Mouse (Mus musculus) lung, postnatal 14 days (tissue): ENCODE measurements around the gene Dclk1.

ENCODE experiments used
- DNase-seq: peaks from one replicate; pipeline ENCODE4 v3.0.0; 2021

The Dclk1 gene

DNA sequence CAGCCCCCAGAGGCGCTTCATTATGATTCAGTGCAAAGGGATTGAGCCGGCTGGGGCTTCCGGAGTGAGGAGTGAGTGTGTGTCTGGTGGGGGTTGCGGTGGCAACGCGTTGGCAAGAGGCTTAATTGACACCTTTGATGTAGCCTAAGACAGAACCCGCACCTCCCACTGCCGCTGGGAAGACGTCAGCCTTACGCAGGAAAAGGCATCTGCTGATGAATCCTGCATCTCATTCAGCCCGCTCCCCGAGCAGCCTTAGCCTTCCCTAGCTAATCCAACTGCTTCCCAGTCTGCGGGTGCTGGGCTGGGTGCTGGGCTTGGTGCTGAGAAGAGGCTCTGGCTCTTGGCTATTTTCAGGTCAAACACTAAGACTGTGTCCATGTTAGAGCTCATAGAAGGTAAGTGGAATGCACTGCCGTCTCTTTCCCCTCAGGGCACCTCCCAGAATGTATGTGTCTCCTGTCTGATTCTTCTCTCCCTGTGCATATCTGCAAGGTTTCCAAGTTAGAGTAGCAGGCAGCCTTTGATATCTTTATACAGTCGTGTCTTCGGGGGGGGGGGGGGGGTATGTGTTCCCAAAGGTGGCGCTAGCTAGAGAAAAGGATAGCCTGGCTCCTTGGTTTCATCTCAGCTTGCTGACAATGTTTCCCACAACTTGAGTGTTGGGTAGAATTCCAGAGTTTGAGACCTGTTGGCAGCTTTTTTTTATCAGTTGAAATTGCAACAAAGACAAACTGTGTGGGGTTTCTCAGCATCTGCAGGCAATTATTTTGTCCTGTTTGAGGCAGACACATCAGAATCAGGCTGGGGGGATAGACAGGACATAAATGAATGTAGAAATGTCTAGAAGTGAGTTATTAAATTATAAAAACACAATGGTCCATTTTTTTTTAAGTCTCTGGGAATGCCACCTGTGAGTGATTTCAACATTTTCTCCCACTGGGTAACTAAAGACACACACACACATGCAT, 219.8 kb downstream of the Dclk1 start:
- no peak for DNase-seq

DNA sequence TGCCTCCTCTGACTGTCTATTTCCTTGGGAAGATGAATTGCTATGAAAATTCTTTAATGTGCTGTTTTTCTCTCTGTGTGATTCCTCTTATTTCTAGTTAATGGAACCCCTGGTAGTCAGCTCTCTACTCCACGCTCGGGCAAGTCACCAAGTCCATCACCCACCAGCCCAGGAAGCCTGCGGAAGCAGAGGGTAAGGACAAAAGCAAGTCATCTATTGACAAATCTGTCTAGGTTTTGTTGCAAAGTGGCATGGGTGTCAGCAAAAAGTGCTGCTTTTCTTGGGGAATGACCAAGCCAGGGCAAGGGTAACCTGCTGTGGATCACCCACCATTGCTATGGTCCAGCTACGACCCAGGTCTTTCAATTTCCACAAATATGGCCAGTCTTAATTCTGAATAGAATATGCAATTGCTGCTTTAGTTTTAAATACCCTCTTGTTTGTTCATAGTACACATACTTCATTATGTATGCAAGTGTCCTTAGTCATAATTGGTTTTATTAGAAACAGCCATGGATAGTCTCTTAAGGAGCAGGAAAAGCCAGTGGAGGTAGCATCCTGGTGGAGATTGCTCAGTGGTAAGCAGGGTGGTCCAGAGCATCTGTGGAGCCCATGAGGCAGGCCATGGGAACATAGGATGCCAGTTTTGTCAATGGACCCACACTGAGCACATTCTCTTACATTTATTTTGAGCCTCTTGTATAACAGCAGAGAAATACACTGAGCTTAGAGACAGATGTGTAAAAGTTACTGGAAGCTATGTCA, 220.9 kb downstream of the Dclk1 start:
- DNase-seq = no peak

DNA sequence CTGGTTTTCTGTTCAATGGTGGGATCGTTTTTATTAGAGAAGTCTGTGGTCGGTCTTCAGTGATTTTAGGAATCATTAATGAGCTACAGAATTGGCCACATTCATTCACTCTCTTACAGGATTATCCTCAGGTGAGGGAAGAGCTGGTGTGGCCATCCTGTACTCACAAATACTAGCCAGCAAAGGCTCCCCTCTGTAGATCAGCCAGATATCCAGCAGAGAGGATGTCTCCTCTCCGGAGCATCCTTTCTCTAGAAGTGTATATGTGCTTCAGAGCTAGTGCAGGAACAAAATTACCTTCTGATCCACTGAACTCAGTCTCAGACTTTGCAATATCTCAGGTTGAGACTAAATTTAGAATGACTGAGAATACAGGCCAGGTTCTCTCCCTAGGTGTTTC, 222.1 kb downstream of the Dclk1 start:
- DNase-seq = no peak

DNA sequence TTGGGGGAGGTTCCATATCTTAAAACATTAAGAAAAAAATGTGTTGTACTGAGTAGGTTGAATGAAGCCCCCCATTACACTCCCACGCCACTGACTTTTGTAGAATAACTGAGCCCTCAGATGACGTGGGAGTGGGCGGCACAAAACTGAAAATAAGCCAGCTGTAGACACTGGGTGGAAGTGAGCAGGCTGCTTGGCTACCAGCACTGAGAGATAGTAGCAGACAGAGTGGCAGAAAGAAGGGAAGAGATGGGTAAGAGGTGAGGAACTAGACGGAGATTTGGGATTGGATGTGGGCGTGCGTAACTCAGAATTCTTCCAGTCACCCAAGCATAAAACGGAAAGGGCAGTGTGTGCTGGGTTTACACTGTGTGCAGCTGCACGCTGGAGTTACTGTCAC, 223.6 kb downstream of the Dclk1 start:
- DNase-seq = no peak

DNA sequence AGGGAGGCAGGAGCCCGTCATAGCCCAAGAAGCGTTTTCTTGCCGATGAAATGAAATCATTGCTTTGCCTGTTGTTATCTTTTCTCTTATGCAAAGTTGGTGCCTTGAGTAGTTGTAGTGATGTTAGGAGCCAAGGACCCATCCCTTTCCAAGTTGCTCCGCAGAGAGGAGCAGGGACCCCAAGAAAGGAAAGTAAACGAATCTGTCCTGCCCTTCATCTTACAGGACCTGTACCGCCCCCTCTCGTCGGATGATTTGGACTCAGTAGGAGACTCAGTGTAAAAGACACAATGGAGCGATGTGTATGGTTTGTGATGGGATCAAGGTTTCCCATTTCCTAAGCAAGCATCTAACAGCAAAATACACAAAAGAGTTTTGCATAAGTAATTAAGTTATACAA, 224.2 kb downstream of the Dclk1 start:
- no peak for DNase-seq

DNA sequence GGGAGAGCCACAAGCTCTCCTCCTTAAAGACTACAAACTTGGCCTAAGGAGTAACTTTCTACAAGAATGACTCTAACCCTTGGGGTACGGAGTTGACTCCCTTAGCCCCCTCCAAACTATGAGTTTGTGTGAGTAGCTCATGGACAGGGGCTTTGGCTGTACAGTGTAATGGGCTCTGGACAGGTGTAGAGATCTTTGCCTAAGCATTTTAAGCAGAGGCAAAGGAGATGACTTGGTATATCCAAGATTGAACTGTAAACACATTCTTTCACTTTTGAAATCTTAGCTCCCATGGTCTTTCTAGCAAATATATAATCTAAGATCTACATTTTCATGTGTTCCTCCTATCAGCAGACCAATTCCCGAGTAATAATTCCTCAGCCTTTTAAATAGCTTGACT, 229.9 kb downstream of the Dclk1 start, which contains the start of gene Gm21954:
Gene Gm21954 (minus strand): TSS at position 101 of the 400 bp plus-strand sequence.
- no peak for DNase-seq

DNA sequence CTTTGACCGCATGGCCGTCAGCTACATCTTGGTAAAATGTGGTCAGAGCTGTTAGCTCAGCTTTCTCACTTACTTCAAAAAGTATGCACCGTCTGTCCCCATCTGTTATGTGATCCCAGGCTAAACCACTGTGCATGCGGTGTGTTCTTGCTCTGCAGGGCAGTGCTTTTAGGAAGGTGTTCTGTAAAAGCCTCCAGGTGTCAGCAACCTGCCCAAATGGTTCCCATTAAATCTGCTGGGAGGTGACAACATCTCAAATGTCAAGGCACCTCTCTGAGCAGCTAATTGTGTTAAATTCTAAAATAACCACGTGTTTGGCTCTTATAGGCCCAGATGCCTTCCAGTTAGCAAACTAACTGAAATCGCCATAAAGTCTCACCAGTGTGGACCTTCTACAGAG, 231.0 kb downstream of the Dclk1 start:
- DNase-seq = no peak

DNA sequence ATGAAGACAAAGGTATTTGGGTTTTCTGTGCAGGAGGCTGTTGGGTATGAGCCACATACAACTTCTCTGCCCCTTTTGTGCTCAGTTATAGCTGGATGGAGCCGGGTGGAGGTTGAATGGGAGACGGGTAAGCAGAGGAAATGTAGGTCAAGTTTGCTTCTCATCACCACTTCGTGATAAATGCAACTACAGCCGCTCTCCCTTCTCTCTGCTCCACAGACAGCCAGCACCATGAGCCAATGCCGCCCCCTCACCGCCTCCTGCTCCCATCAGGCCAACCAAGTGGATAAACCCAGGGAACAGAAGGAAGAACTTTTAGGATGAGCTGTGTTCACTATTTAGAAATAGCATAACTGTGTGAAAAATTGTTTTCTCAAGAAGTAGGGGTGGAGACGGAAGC, 234.5 kb downstream of the Dclk1 start:
- DNase-seq = no peak

DNA sequence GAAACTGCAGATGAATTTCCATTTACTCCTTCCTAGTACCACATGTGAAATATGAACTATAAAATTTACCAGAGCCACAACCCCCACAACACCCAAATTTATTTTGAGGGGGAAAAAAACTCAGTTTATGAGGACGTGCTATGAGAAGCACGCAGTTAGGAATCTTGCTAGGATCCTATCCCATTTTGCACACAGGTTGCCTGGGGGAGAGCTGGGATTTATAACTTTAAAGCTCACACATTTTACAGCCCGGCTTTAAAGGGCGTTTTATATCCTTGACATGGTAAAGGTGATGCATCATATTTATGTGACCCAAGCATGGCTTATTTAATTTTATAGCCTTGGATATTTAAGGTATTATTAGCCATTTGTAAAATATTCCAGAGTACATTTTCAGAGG, 237.1 kb downstream of the Dclk1 start:
- DNase-seq = no peak

DNA sequence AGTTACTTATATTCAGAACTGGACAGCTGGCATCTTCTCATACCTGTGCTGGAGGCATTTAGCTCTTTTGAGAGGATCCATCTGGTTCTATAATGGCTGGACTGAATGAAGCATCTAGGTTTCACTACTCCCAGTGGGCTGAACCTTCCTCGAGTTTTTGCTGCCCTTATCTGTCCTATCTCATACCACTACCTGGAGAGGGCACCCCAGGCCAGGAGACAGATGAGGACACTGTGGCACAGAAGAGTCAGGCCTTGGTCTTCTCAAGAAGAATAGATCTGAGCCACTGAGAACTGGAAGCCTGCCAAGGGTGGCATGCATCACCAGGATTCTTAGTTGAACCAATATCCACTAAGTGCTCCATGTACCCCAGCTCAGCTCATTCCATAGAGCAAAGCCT, 239.0 kb downstream of the Dclk1 start:
- DNase-seq = no peak

DNA sequence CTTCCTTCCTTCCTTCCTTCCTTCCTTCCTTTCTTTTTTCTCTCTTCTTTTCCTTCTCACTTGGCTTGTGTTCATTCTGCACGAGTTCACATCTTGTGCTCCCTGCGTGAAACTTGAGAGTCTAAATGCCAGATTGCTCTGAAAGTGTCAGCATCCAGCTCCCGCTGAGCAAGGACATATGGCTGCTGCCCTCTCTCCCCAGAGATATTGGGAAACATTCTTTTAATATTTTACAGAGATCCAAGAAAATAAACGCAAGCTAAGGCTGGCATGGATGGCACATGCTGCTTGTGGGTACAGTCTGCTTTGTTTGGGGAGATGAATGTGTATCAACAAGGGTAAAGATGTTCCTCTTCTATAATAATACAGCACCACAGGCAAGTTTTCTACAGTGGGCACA, 241.2 kb downstream of the Dclk1 start:
- DNase-seq = no peak

DNA sequence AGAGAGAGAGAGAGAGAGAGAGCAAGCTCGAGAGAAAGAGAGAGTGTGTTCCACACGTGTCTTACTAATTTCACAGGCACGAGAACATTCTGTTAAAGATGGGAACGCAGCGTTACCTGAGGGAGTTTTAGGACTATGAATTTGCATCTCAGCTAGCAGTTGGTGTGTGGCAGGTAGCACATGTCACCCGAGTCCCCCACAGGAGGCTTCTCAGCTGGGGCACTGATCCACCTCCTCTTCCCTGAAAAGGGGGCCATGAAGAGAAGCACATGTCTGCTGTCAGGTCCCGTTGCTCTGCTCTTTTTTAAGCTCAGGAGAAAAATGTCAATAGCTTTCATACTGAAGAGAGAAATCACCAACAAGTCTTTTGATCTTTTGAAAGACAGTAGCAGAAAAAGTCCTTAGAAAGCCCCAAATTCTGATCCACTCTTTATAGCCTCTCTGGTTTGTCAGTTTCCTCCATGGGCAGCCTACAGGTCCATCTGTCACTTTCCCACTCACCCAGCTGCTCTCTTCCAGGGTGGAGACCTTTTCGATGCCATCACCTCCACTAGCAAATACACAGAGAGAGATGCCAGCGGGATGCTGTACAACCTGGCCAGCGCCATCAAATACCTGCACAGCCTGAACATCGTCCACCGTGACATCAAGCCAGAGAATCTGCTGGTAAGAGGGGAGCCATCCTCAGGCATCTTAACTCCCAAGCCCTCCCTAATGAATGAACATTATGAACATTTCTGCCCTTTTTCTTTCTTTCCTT, 247.2 kb downstream of the Dclk1 start:
- DNase-seq = no peak

DNA sequence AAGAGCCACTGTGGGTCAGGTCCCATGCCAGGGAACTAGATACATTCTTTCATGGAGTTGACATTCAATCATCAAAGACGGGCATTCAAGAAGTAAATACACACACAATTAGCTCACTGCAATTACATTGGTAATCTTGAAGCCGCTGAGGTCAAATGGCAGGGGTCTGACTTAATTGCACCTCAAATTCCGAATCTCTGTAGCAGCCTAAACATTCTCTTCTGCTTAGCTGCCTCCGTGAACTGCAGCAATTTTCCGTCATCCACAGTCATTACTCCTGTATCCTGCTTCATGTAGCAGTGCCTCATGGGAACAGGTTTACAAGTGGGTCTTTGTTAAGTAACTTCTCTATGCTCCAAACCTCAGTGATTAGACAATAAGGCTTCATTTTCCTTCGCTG, 249.9 kb downstream of the Dclk1 start:
- no peak for DNase-seq

DNA sequence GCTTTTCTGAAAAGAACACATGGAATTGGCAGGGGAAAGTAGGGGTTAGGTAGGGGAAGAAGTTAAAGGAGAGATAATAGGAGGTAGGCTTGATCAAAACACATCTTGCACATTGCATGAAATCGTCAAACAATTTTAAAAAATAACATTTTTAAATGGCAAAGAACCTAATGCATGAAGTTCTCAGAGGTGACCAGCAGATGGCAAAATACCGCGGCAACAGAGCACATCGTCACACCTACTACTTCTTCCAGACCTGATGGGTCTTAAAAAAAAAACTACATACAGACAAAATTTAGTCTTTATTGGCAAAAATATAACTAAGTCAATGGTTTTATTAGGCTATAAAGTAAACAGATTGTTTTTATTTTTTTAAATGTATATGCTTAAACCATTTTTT, 252.2 kb downstream of the Dclk1 start:
- peak; percentile 4 for DNase-seq

DNA sequence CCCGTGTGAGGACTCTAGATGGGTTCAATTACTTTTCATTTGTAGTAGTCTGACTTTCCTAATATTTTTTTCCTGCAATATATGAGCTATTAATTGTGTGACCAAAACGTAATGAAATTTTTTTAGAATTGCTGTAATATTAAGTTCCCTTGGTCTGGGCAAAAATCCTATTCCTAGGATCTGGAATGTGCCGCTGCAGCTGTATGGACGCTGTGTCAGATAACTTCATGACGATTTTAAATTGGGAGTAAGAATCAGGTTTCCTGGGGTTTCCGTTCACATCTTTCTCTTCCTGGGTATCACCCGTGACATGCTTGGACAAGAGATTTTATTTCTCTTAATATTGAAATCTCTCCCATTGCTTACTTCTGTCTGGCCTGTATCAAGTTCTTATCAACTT, 253.1 kb downstream of the Dclk1 start:
- DNase-seq = no peak

DNA sequence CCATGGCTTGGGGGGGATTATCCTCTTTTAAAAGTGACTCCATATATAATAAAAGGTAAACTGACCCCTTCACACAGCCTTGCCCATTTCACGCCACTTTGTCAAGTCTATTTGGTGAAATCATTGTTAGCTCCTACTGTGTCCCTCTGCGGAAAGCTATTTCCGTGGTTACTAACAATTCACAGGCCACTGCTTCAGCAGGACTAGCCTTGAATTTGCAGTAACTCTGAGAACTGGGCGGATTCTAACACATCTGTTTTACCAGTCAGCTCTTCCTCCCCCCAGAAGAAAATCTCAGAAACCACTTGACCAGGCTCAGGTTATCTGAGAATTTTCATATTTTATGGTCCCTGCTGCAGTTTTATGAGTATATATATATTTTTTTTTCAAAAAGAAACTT, 253.7 kb downstream of the Dclk1 start:
- no peak for DNase-seq

DNA sequence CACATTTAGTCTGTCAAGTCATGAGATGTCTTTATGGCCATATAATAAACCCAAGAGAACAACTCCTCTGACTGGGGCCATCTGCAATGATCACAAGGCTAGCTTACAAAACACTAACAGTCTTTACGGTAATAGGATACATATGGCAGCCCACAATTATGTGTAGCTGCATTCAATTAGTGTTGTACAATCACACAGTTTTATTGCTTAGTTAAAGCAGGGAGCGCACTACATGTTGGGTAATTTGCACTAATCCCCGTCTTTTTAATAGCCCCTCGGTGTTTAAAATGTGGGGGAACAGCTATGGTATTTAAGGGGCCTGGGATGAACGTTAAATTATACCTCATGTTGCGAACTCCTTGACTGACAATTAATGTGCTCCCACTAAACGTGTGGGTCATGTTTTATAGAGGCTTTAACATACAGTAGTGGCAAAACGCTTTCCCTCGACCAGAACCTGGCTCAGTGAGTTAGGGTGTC, 254.3 kb downstream of the Dclk1 start:
- no peak for DNase-seq

DNA sequence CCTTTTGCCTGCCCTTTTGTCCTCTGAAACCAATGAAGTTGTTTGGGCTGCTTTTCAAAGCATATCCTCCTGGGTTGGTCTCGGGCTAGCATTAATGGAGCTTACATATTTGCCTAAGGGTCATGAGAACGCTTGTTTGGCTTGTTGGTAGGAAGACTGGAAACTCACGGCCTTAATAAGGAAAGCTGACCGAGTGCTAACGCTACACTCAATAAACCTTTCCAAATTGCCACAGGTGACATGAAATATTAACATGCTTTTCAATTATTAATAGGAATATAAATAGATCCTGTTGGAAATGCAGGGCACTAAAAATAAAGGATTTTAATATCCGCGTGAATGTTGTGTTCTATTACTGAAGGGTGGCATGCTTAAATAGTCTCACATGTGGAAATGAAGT, 257.1 kb downstream of the Dclk1 start:
- DNase-seq = no peak

DNA sequence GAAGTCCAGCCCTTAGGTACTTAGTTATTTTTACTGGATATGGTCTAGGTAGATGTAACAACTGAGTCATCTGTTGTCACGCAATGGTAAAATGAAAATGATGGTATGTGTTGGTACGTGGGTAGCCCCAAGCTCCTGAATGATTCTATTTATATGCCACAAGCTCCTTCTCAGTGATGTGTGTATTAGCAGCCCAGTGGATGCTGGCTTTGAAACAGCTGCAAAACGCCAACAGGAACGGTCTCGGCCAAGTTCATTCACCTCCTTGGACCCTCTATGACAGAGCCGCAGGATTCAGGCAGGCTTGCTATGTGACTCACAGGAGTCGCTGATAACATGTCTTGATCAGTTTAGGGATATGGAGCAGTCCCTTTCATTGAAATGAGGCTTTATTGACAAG, 268.0 kb downstream of the Dclk1 start:
- DNase-seq = no peak

DNA sequence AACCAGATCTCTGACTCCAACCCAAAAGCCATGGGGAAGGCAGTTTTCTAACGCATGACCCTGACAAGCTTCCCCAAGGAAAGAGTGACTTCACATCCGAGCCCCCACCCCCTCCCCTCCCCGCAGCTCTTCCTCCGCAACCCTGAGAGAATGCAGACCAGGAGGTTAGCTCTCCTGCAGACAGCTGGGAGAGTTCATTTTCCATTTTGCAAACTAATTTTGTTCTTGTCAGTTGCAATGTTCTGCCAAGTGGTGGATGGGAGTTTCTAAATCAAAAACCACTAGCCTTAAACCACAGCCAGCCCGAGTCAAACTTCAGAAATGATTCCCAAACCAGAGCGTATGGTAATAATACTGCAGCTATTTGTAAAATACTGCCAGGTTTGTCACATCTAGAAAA, 269.5 kb downstream of the Dclk1 start:
- DNase-seq = no peak

DNA sequence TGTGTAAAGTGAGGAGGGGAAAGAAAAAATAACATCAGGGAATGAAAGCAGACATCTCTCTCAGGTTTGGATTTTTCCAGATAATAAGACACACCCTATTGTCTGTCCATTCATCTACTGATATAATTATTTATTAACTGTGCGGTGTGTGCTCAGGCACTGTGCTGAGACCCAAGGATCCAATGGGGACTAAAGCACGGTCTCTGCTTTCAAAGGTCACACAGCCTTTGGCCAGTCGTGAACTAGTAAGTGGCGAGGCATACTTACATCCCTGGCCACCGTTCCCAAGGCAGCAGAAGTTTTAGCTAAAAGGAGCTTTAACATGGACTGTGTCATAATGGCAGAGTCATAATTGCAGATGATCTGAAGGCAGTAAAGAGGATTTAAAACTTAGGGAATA, 273.8 kb downstream of the Dclk1 start:
- no peak for DNase-seq

DNA sequence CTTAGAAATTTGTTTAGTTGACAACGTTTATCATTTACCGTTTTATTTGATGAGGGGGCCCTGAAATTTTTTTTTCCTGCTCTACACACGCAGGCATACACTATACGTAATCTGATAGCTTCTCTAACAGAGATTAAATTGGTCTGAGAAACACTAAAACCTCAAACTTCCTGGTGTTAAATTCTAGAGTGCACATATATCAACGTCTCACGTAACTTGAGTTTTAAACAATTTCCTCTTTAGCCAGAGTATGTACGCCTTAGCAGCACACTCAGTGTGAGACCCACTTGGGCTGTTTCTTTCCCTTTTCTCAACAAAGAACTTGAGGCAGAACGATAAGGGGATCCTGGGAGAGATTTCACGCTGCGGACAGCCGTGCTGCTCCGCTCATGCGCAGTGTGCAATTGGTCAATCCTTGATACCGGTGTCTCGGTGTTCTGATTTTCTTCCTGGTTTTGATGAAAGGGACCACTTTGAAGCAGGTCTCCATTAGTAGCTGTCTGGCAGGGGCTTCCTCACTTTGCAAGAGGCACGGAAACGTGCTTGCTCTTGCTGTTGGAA, 275.4 kb downstream of the Dclk1 start:
- no peak for DNase-seq
